Mouse (Mus musculus): ENCODE results near the gene Sipa1l1. TPM values are rescaled to one million over a fixed set of nuclear protein-coding genes. Genes with fewer than 3 reads are reported as not detected.

Gene Sipa1l1
- polyA plus RNA-seq, 1 experiment from 2014 or later: 37.2 TPM

- Histone ChIP-seq H3K4me1 (ENCODE audit: control insufficient read depth, insufficient read depth, low read length) (no peaks in the 10 kb centered on the region; the same call in 1 of the 2 replicates), H3K9me3 (replicated peaks; ENCODE audit: control insufficient read depth, low read length) (no peaks in the 10 kb centered on the region), H3K27ac (ENCODE audit: low read depth, low read length) (no peak overlapping the region), H3K9ac (ENCODE audit: low read depth, low read length) (no peak overlapping the region), H3K27me3 (ENCODE audit: control insufficient read depth, insufficient read depth, low read length) (no peaks in the 10 kb centered on the region), H3K4me3 (ENCODE audit: low read depth, low read length) (no peak overlapping the region), H3K4me2 (no peak overlapping the region), H3K36me3 (ENCODE audit: control insufficient read depth, insufficient read depth, low read length) (no peaks in the 10 kb centered on the region)
- no peak for ATAC-seq (replicated peaks; ENCODE audit: insufficient number of reproducible peaks, low FRiP score, low TSS enrichment)
- 80% methylated on average over 12 of the region's 12 CpGs for WGBS (ENCODE audit: insufficient replicate concordance)
These were observed 22.0 kb upstream of the Sipa1l1 start for GRCm38 (mm10) chr12:82147021-82147693.

GRCm38 (mm10) chr12:82148328-82148930 lies 20.7 kb upstream of the Sipa1l1 start:
- Histone ChIP-seq H3K36me3 (ENCODE audit: control insufficient read depth, insufficient read depth, low read length) (no peaks in the 10 kb centered on the region), H3K4me1 (ENCODE audit: control insufficient read depth, insufficient read depth, low read length) (no peaks in the 10 kb centered on the region; the same call in 1 of the 2 replicates), H3K9ac (ENCODE audit: low read depth, low read length) (no peak overlapping the region), H3K27me3 (ENCODE audit: control insufficient read depth, insufficient read depth, low read length) (no peaks in the 10 kb centered on the region), H3K4me3 (ENCODE audit: low read depth, low read length) (no peak overlapping the region), H3K27ac (ENCODE audit: low read depth, low read length) (no peak overlapping the region), H3K9me3 (replicated peaks; ENCODE audit: control insufficient read depth, low read length) (no peaks in the 10 kb centered on the region), H3K4me2 (no peak overlapping the region)
- 61% methylated on average over 8 of the region's 8 CpGs for WGBS (ENCODE audit: insufficient replicate concordance)
- no peak for ATAC-seq (replicated peaks; ENCODE audit: insufficient number of reproducible peaks, low FRiP score, low TSS enrichment)

GRCm38 (mm10) chr12:82151019-82151418 lies 18.1 kb upstream of the Sipa1l1 start:
- H3K4me1 ChIP-seq (ENCODE audit: control insufficient read depth, insufficient read depth, low read length): no peaks in the 10 kb centered on the region; the same call in 1 of the 2 replicates
- H3K36me3 ChIP-seq (ENCODE audit: control insufficient read depth, insufficient read depth, low read length): no peaks in the 10 kb centered on the region
- ATAC-seq (replicated peaks; ENCODE audit: insufficient number of reproducible peaks, low FRiP score, low TSS enrichment): no peak
- no peak overlapping the region for H3K4me2 ChIP-seq
- H3K27me3 ChIP-seq (ENCODE audit: control insufficient read depth, insufficient read depth, low read length): no peaks in the 10 kb centered on the region
- no peaks in the 10 kb centered on the region for H3K9me3 ChIP-seq (replicated peaks; ENCODE audit: control insufficient read depth, low read length)
- H3K4me3 ChIP-seq (ENCODE audit: low read depth, low read length): no peak overlapping the region
- 79% methylated on average over 2 of the region's 2 CpGs for WGBS (ENCODE audit: insufficient replicate concordance)
- H3K9ac ChIP-seq (ENCODE audit: low read depth, low read length): no peak overlapping the region
- no peak overlapping the region for H3K27ac ChIP-seq (ENCODE audit: low read depth, low read length)

DNA sequence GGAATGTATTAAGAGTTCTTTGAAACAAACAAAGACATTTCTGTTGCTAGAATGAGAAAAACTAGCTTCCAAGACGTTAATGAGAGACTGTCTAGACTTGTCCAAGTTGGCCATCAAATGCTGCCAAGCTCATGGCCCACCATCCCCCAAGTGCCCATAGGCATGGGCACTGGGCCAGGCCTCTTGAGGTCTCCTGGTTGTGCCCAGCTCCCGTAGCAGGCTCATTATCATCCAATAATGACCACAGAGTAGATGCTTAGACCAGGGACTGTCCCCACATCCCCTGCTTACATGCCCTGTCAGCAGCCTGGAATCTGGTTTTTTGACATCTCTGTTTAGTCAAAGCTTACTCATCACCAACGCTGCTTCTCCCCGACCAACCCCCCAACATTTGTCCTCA lies 14.6 kb upstream of the Sipa1l1 start:
- Histone ChIP-seq H3K27ac (ENCODE audit: low read depth, low read length) (no peak overlapping the region), H3K9me3 (replicated peaks; ENCODE audit: control insufficient read depth, low read length) (no peaks in the 10 kb centered on the region), H3K36me3 (ENCODE audit: control insufficient read depth, insufficient read depth, low read length) (no peaks in the 10 kb centered on the region), H3K9ac (ENCODE audit: low read depth, low read length) (no peak overlapping the region), H3K4me2 (no peak overlapping the region), H3K27me3 (ENCODE audit: control insufficient read depth, insufficient read depth, low read length) (no peaks in the 10 kb centered on the region), H3K4me1 (ENCODE audit: control insufficient read depth, insufficient read depth, low read length) (no peaks in the 10 kb centered on the region), H3K4me3 (ENCODE audit: low read depth, low read length) (no peak overlapping the region)
- no peak for ATAC-seq (replicated peaks; ENCODE audit: insufficient number of reproducible peaks, low FRiP score, low TSS enrichment)
- WGBS (ENCODE audit: insufficient replicate concordance): 81% methylated on average over 4 of the region's 4 CpGs

DNA sequence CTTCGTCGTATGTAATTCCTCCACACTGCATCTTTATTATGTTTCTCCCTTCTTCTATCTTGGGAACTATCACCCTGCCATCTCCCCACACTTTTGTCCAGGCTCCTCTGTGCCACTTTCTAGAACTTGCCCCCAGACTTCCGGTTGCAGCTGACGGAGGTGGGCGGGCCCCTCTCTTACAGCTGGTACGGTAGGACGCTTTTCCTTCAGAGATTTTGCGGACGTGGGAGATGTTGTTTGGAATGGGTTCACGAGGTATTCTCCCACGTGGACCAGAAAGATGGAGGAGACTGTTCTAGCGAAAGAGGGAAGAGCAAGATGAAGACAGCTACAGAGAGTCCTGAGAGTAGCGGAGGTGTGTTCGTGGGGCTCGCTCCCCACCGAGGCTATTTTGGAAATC lies 10.6 kb upstream of the Sipa1l1 start:
- Histone ChIP-seq H3K36me3 (ENCODE audit: control insufficient read depth, insufficient read depth, low read length) (no peaks in the 10 kb centered on the region), H3K4me2 (no peak overlapping the region), H3K4me1 (ENCODE audit: control insufficient read depth, insufficient read depth, low read length) (no peaks in the 10 kb centered on the region), H3K27ac (ENCODE audit: low read depth, low read length) (no peak overlapping the region), H3K9ac (ENCODE audit: low read depth, low read length) (no peak overlapping the region), H3K4me3 (ENCODE audit: low read depth, low read length) (no peak overlapping the region), H3K9me3 (replicated peaks; ENCODE audit: control insufficient read depth, low read length) (no peaks in the 10 kb centered on the region), H3K27me3 (ENCODE audit: control insufficient read depth, insufficient read depth, low read length) (no peaks in the 10 kb centered on the region)
- WGBS (ENCODE audit: insufficient replicate concordance): 87% methylated on average over 16 of the region's 16 CpGs
- ATAC-seq (replicated peaks; ENCODE audit: insufficient number of reproducible peaks, low FRiP score, low TSS enrichment): no peak

- 88% methylated on average over 3 of the region's 3 CpGs for WGBS (ENCODE audit: insufficient replicate concordance)
- Histone ChIP-seq H3K9ac (ENCODE audit: low read depth, low read length) (no peak overlapping the region), H3K4me3 (ENCODE audit: low read depth, low read length) (no peak overlapping the region), H3K27ac (ENCODE audit: low read depth, low read length) (no peak overlapping the region), H3K4me1 (ENCODE audit: control insufficient read depth, insufficient read depth, low read length) (no peaks in the 10 kb centered on the region), H3K9me3 (replicated peaks; ENCODE audit: control insufficient read depth, low read length) (no peaks in the 10 kb centered on the region), H3K27me3 (ENCODE audit: control insufficient read depth, insufficient read depth, low read length) (no peaks in the 10 kb centered on the region), H3K4me2 (no peak overlapping the region), H3K36me3 (ENCODE audit: control insufficient read depth, insufficient read depth, low read length) (no peaks in the 10 kb centered on the region)
- ATAC-seq (replicated peaks; ENCODE audit: insufficient number of reproducible peaks, low FRiP score, low TSS enrichment): no peak
These were observed 9.7 kb upstream of the Sipa1l1 start for GRCm38 (mm10) chr12:82159372-82159771.

DNA sequence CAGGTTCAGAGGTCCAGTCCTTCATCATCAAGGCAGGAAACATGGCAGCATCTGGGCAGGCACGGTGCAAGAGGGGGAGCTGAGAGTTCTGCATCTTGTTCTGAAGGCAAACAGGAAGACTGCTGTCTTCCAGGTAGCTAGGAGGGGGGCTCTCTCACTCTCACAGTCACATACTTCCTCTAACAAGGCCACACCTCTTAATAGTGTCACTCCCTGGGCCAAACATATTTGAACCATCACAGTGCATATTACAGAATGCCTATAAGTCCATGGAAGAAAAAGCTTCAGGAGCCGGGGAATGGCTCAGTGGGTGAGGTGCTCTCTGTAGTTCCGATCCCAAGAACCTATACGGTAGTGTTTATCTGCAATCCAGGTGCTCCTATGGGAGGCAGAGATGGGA lies 3.5 kb upstream of the Sipa1l1 start:
- ATAC-seq (replicated peaks; ENCODE audit: insufficient number of reproducible peaks, low FRiP score, low TSS enrichment): no peak
- no peak overlapping the region for H3K4me2 ChIP-seq
- no peak overlapping the region for H3K27ac ChIP-seq (ENCODE audit: low read depth, low read length)
- peaks cover 5% of the 10 kb centered on the region for H3K4me1 ChIP-seq (ENCODE audit: control insufficient read depth, insufficient read depth, low read length)
- H3K4me3 ChIP-seq (ENCODE audit: low read depth, low read length): no peak overlapping the region
- H3K9me3 ChIP-seq (replicated peaks; ENCODE audit: control insufficient read depth, low read length): no peaks in the 10 kb centered on the region
- no peaks in the 10 kb centered on the region for H3K36me3 ChIP-seq (ENCODE audit: control insufficient read depth, insufficient read depth, low read length)
- 77% methylated on average over 4 of the region's 4 CpGs for WGBS (ENCODE audit: insufficient replicate concordance)
- H3K9ac ChIP-seq (ENCODE audit: low read depth, low read length): no peak overlapping the region
- H3K27me3 ChIP-seq (ENCODE audit: control insufficient read depth, insufficient read depth, low read length): no peaks in the 10 kb centered on the region

GRCm38 (mm10) chr12:82166101-82166571 lies 3.0 kb upstream of the Sipa1l1 start:
- 44% methylated on average over 14 of the region's 14 CpGs for WGBS (ENCODE audit: insufficient replicate concordance)
- no peak overlapping the region; the same call in 1 of the 2 replicates for H3K27ac ChIP-seq (ENCODE audit: low read depth, low read length)
- peaks cover 6% of the 10 kb centered on the region for H3K4me1 ChIP-seq (ENCODE audit: control insufficient read depth, insufficient read depth, low read length)
- peak overlapping the region; percentile 29; the same call in 1 of the 2 replicates for H3K4me2 ChIP-seq
- H3K27me3 ChIP-seq (ENCODE audit: control insufficient read depth, insufficient read depth, low read length): no peaks in the 10 kb centered on the region
- no peak overlapping the region for H3K4me3 ChIP-seq (ENCODE audit: low read depth, low read length)
- H3K9me3 ChIP-seq (replicated peaks; ENCODE audit: control insufficient read depth, low read length): no peaks in the 10 kb centered on the region
- H3K36me3 ChIP-seq (ENCODE audit: control insufficient read depth, insufficient read depth, low read length): no peaks in the 10 kb centered on the region
- H3K9ac ChIP-seq (ENCODE audit: low read depth, low read length): no peak overlapping the region; the same call in 1 of the 2 replicates
- ATAC-seq (replicated peaks; ENCODE audit: insufficient number of reproducible peaks, low FRiP score, low TSS enrichment): no peak
